Mouse (Mus musculus) hindbrain, postnatal 0 days (tissue): ENCODE data around the gene Zfp12. TPM values are rescaled to one million over a fixed set of nuclear protein-coding genes. Genes with fewer than 3 reads are reported as not detected.

Experiments
- ATAC-seq: fragments of 200-750 bp; cut with Nextera tagmentation; 2 replicates; pipeline ENCODE4 v1.8.0; 2017; ENCODE audit warnings: mild to moderate bottlenecking, moderate TSS enrichment, moderate library complexity
- DNase-seq: peaks from one replicate; pipeline ENCODE4 v3.0.0-alpha.2; 2015; ENCODE audit warnings: low spot score
- H3K27ac ChIP-seq: fragments of 300-500 bp; sonication (generic); 2 replicates; pipeline ENCODE4 v1.5.1; 2014; ENCODE audit warnings: mild to moderate bottlenecking
- H3K27me3 ChIP-seq: fragments of 300-500 bp; sonication (generic); 2 replicates; pipeline ENCODE4 v1.6.1; 2014; ENCODE audit warnings: low read length, mixed read lengths; ENCODE audit not compliant: insufficient read depth
- H3K36me3 ChIP-seq: fragments of 300-500 bp; sonication (generic); 2 replicates; pipeline ENCODE4 v1.6.1; 2014; ENCODE audit warnings: low read length, mixed read lengths; ENCODE audit not compliant: insufficient read depth
- H3K4me1 ChIP-seq: fragments of 300-500 bp; sonication (generic); 2 replicates; pipeline ENCODE4 v1.6.1; 2014; ENCODE audit warnings: antibody characterized with exemption, low read length, mixed read lengths; ENCODE audit not compliant: insufficient read depth
- H3K4me2 ChIP-seq: fragments of 300-500 bp; sonication (generic); 2 replicates; pipeline ENCODE4 v1.6.1; 2014; ENCODE audit warnings: low read depth, mild to moderate bottlenecking, low read length, moderate library complexity, mixed read lengths
- H3K4me3 ChIP-seq: fragments of 300-500 bp; sonication (generic); 2 replicates; pipeline ENCODE4 v1.5.1; 2014; ENCODE audit warnings: low read length
- H3K9ac ChIP-seq: fragments of 300-500 bp; sonication (generic); replicated peaks from 2 replicates; pipeline ENCODE4 v1.6.1; 2014; ENCODE audit warnings: mild to moderate bottlenecking, low read length, moderate library complexity, mixed read lengths
- H3K9me3 ChIP-seq: fragments of 300-500 bp; sonication (generic); 2 replicates; pipeline ENCODE4 v1.6.1; 2016; ENCODE audit warnings: low read length, mixed read lengths
- CTCF ChIP-seq: IDR thresholded peaks from 2 replicates; pipeline ENCODE4 v1.5.1; 2016; ENCODE audit warnings: antibody characterized with exemption, control low read depth, low read depth
- WGBS: fragments of 180-500 bp; shearing (Covaris S2); extraction: QIAGEN DNeasy Blood & Tissue Kit; methylation state at CpG from one replicate; pipeline ENCODE4 v1.1.7; 2014; 5-methylcytosine and 5-hydroxymethylcytosine counted together
- polyA plus RNA-seq: library from polyadenylated mRNA; unstranded; fragments of >200 nt; fragmentation: Nextera tagmentation; extraction: Ambion mirVana; gene quantifications from 2 replicates; pipeline ENCODE4 v1.2.1, GENCODE M21; 2015
- total RNA-seq: library from RNA; depleted of rRNA; stranded (reverse); fragments of >200 nt; gene quantifications from 2 replicates; pipeline ENCODE4 v1.2.3, GENCODE M21; 2014

Gene Zfp12
- total and polyA plus RNA-seq, 2 experiments from 2014 or later: 12.3 to 32.6 TPM

- DNase-seq: no peak
- Histone ChIP-seq H3K4me2 (no peak overlapping the region), H3K9me3 (no peaks in the 10 kb centered on the region), H3K27ac (no peak overlapping the region), H3K4me3 (no peak overlapping the region), H3K9ac (no peak overlapping the region), H3K4me1 (no peaks in the 10 kb centered on the region), H3K36me3 (peaks cover 29% of the 10 kb centered on the region), H3K27me3 (no peaks in the 10 kb centered on the region)
- ATAC-seq: no peak
- WGBS: 96% methylated on average over 8 of the region's 8 CpGs
- no peak for TF ChIP-seq CTCF
Measured at GRCm38 (mm10) chr5:143261636-143262035, 26.7 kb downstream of the Zfp12 start.

GRCm38 (mm10) chr5:143264689-143265088 lies 29.7 kb downstream of the Zfp12 start:
- Histone ChIP-seq H3K4me2 (no peak overlapping the region), H3K9ac (no peak overlapping the region), H3K36me3 (peaks cover 19% of the 10 kb centered on the region), H3K4me1 (peaks cover 11% of the 10 kb centered on the region), H3K27me3 (no peaks in the 10 kb centered on the region), H3K27ac (no peak overlapping the region), H3K9me3 (no peaks in the 10 kb centered on the region), H3K4me3 (no peak overlapping the region)
- TF ChIP-seq CTCF: no peak
- ATAC-seq: no peak
- 90% methylated on average over 10 of the region's 10 CpGs for WGBS
- no peak for DNase-seq

- H3K4me1 ChIP-seq: peaks cover 13% of the 10 kb centered on the region
- H3K27me3 ChIP-seq: no peaks in the 10 kb centered on the region
- peaks cover 18% of the 10 kb centered on the region for H3K36me3 ChIP-seq
- DNase-seq: no peak
- 46% methylated on average over 1 of the region's 1 CpGs for WGBS
- H3K27ac ChIP-seq: no peak overlapping the region
- H3K9ac ChIP-seq: no peak overlapping the region
- no peak for ATAC-seq
- TF ChIP-seq CTCF: no peak
- no peaks in the 10 kb centered on the region for H3K9me3 ChIP-seq
- H3K4me2 ChIP-seq: no peak overlapping the region
- H3K4me3 ChIP-seq: no peak overlapping the region
Measured at GRCm38 (mm10) chr5:143265409-143265808, 30.4 kb downstream of the Zfp12 start.

DNA sequence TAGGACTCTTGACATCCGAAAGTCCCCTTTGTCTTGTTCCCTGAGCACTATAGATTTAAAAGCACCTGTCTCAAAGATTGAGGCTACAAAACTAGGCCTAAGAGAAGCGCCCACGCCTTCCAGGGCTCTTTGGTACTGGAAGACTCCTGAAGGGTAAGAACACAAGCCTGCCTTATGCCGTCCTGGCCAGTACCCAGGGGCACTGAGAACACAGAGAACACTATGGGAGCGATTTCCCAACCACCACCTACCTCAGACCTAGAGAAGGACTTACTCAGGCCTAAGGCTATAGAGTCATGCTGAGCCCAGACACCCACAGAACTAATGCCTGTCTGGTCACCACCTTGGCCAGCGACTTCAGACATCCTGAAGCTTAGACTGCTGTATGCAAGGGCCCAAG lies 31.8 kb downstream of the Zfp12 start:
- Histone ChIP-seq H3K9ac (no peak overlapping the region), H3K4me2 (no peak overlapping the region), H3K4me3 (no peak overlapping the region), H3K27ac (no peak overlapping the region), H3K36me3 (peaks cover 18% of the 10 kb centered on the region), H3K27me3 (no peaks in the 10 kb centered on the region), H3K9me3 (no peaks in the 10 kb centered on the region), H3K4me1 (peaks cover 20% of the 10 kb centered on the region)
- no peak for ATAC-seq
- WGBS: 90% methylated on average over 6 of the region's 6 CpGs
- TF ChIP-seq CTCF: no peak
- no peak for DNase-seq

- WGBS: 12% methylated on average over 8 of the region's 8 CpGs
- Histone ChIP-seq H3K4me3 (peak overlapping the region; percentile 88), H3K36me3 (peaks cover under 1% of the 10 kb centered on the region; the same call in 1 of the 2 replicates), H3K4me2 (peak overlapping the region; percentile 98), H3K4me1 (peaks cover 20% of the 10 kb centered on the region), H3K9ac (peak overlapping the region; percentile 93), H3K27me3 (no peaks in the 10 kb centered on the region), H3K9me3 (no peaks in the 10 kb centered on the region), H3K27ac (peak overlapping the region; percentile 87)
- no peak for TF ChIP-seq CTCF
- ATAC-seq (no peak; the same call in 1 of the 2 replicates), DNase-seq (no peak)
Measured at GRCm38 (mm10) chr5:143268985-143269362, 34.0 kb downstream of the Zfp12 start.

- Histone ChIP-seq H3K9me3 (no peaks in the 10 kb centered on the region), H3K9ac (peak within 1 kb of the TSS; percentile 93), H3K27me3 (no peaks in the 10 kb centered on the region), H3K36me3 (no peaks in the 10 kb centered on the region), H3K4me3 (peak within 1 kb of the TSS; percentile 88), H3K4me1 (peaks cover 20% of the 10 kb centered on the region), H3K4me2 (peak within 1 kb of the TSS; percentile 98), H3K27ac (peak within 1 kb of the TSS; percentile 87)
- DNase-seq (peak; percentile 90), ATAC-seq (peak; percentile 85)
- under 1% methylated on average over 58 of the region's 79 CpGs for WGBS
- TF ChIP-seq CTCF: no peak
Measured at GRCm38 (mm10) chr5:143269363-143270150, 34.6 kb downstream of the Zfp12 start, which contains the start of gene Zfp316. Zfp316 (minus strand) TSS chr5:143270022.

DNA sequence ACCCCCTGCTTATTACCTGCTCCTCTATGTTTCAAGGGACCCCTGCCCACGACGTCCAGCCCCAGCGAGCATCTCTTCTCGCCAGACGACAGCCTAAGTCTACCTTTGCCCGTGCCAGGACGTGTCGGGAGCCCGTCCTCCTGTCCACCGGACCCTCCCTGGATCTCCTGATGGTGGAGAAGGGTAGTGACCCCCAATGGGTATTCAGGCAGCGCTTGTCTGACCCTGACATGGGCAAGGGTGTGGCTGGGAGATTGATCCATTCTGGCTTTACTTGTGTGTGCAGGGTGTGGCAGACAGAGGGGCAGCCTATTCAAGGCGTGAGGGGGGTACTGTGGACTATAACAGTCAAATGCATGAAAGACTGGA lies 35.2 kb downstream of the Zfp12 start:
- no peak for DNase-seq
- peak overlapping the region; percentile 88 for H3K4me3 ChIP-seq
- H3K4me1 ChIP-seq: peaks cover 20% of the 10 kb centered on the region
- WGBS: 1% methylated on average over 12 of the region's 12 CpGs
- no peak for TF ChIP-seq CTCF
- H3K4me2 ChIP-seq: peak overlapping the region; percentile 98
- peak overlapping the region; percentile 93 for H3K9ac ChIP-seq
- H3K27me3 ChIP-seq: no peaks in the 10 kb centered on the region
- H3K36me3 ChIP-seq: no peaks in the 10 kb centered on the region
- ATAC-seq: peak; percentile 39
- no peaks in the 10 kb centered on the region for H3K9me3 ChIP-seq
- peak overlapping the region; percentile 87 for H3K27ac ChIP-seq
